8 mouse cellular contexts compared by ENCODE assay signal in genomic region chr3:38886890-38887355, GRCm38 (mm10). TPM values are rescaled to one million over a fixed set of nuclear protein-coding genes. Genes with fewer than 3 reads are reported as not detected.
A peak's percentile ranks its signal among the peaks of the same experiment; 100 is the strongest.
DNase-seq lines count a peak whose midpoint lies in the region; ATAC-seq lines count a peak whose summit lies in the region.

TSS of gene Fat4 (plus strand) at chr3:38886940.

- H3K4me2 ChIP-seq in heart, embryonic 12.5 days: peak within 1 kb of the TSS; percentile 92
- peak within 1 kb of the TSS; percentile 80 for H3K4me2 ChIP-seq in neural tube, embryonic 14.5 days (ENCODE audit: low read depth, low read length)

- H3K4me3 ChIP-seq in megakaryocyte, embryonic 14.5 days (replicated peaks): peak within 1 kb of the TSS; percentile 93
- peak within 1 kb of the TSS; percentile 74 for H3K4me3 ChIP-seq in heart, embryonic 12.5 days
- H3K4me3 ChIP-seq in neural tube, embryonic 14.5 days (ENCODE audit: low read depth, low read length): peak within 1 kb of the TSS; percentile 97

- H3K4me1 ChIP-seq in megakaryocyte, embryonic 14.5 days: peaks cover 37% of the 10 kb centered on the region
- H3K4me1 ChIP-seq in heart, embryonic 12.5 days (replicated peaks): peaks cover 35% of the 10 kb centered on the region
- H3K4me1 ChIP-seq in neural tube, embryonic 14.5 days (ENCODE audit: control insufficient read depth, insufficient read depth, low read length): peaks cover 23% of the 10 kb centered on the region; the same call in 1 of the 2 replicates

- WGBS in heart, embryonic 12.5 days: under 1% methylated on average over 29 of the region's 29 CpGs
- under 1% methylated on average over 29 of the region's 29 CpGs for WGBS in neural tube, embryonic 14.5 days

- no peaks in the 10 kb centered on the region for H3K36me3 ChIP-seq in megakaryocyte, embryonic 14.5 days (replicated peaks; ENCODE audit: low read length)
- H3K36me3 ChIP-seq in heart, embryonic 12.5 days: peaks cover 31% of the 10 kb centered on the region
- peaks cover 15% of the 10 kb centered on the region; the same call in 1 of the 2 replicates for H3K36me3 ChIP-seq in neural tube, embryonic 14.5 days (ENCODE audit: control insufficient read depth, insufficient read depth, low read length)

- intact Hi-C loops in left cerebral cortex, postnatal 36 days (cut with DNase I): loop anchor here (5.0 to 10.0 kb wide), 4 partner anchors 100 to 1635 kb away; no protein-coding TSS in a partner anchor

- ATAC-seq in megakaryocyte, adult 5-6 weeks (ENCODE audit: poor library complexity, severe bottlenecking): no peak
- ATAC-seq in heart, embryonic 12.5 days (ENCODE audit: insufficient number of reproducible peaks, low FRiP score): no peak; the same call in 1 of the 2 replicates
- ATAC-seq in neural tube, embryonic 14.5 days (ENCODE audit: low read depth): no peak

- peaks cover 34% of the 10 kb centered on the region for H3K9me3 ChIP-seq in megakaryocyte, embryonic 14.5 days
- no peaks in the 10 kb centered on the region for H3K9me3 ChIP-seq in heart, embryonic 12.5 days (replicated peaks)
- H3K9me3 ChIP-seq in neural tube, embryonic 14.5 days (ENCODE audit: control insufficient read depth, low read length): no peaks in the 10 kb centered on the region

- DNase-seq in cerebellum, postnatal 10 days: peak; percentile 55 to 56
- DNase-seq in cerebellum, adult 8-10 months: no peak
- DNase-seq in left cerebral cortex, postnatal 36 days (ENCODE audit: low spot score in 2 of 2): peak; percentile 37 to 39
- no peak for DNase-seq in urinary bladder, postnatal 36 days (ENCODE audit: low spot score in 2 of 2)

- peaks cover 59% of the 10 kb centered on the region for H3K27me3 ChIP-seq in megakaryocyte, embryonic 14.5 days (replicated peaks)
- H3K27me3 ChIP-seq in heart, embryonic 12.5 days (replicated peaks): no peaks in the 10 kb centered on the region
- no peaks in the 10 kb centered on the region for H3K27me3 ChIP-seq in neural tube, embryonic 14.5 days (ENCODE audit: control insufficient read depth, insufficient read depth, low read length)

- H3K9ac ChIP-seq in heart, embryonic 12.5 days: peak within 1 kb of the TSS; percentile 77
- H3K9ac ChIP-seq in neural tube, embryonic 14.5 days (replicated peaks; ENCODE audit: low read depth, low read length): peak within 1 kb of the TSS; percentile 94

- H3K27ac ChIP-seq in heart, embryonic 12.5 days (ENCODE audit: poor library complexity, severe bottlenecking): peak within 1 kb of the TSS; percentile 86
- peak within 1 kb of the TSS; percentile 95 for H3K27ac ChIP-seq in neural tube, embryonic 14.5 days (ENCODE audit: low read depth, low read length)

RNA-seq across cellular contexts. Expression of gene Fat4, which starts in this region (rescaled TPM):
- 0.26 TPM in 1 of 2 replicates, not detected in the other for polyA plus RNA-seq in megakaryocyte, embryonic 14.5 days (2012; ENCODE audit: insufficient read depth, low replicate concordance)
- total RNA-seq in megakaryocyte, adult 5-6 weeks (2015): 0.11 TPM in 1 of 2 replicates, not detected in the other
- 0.04 and 0.08 TPM in 2 replicates for total RNA-seq in megakaryocyte, adult 5-6 weeks (2017)
- polyA plus RNA-seq in heart, embryonic 12.5 days (2016; fragmentation: Nextera tagmentation; extraction: Ambion mirVana): 5.3 and 7.0 TPM in 2 replicates
- 10 to 100 TPM; 10.4 to 14.1 TPM for total RNA-seq in left cerebral cortex, postnatal 36 days (2021)
- polyA plus RNA-seq in neural tube, embryonic 14.5 days (2014; fragmentation: Nextera tagmentation; extraction: Ambion mirVana): 27.8 and 31.1 TPM in 2 replicates

Comparison
In these comparisons a context has a peak if more than half of its experiments do, and no peak if none do; other contexts are left out.
1. RNA of gene Fat4 (total RNA-seq): 10.4 to 14.1 TPM in left cerebral cortex, postnatal 36 days; 0.04 to 0.11 TPM in megakaryocyte, adult 5-6 weeks; every median in the first group is over 10 times any median in the second.
2. DNase-seq: peak in cerebellum, postnatal 10 days (2 of 2) and left cerebral cortex, postnatal 36 days (2 of 2); none in cerebellum, adult 8-10 months (single experiment) and urinary bladder, postnatal 36 days (0 of 2).
3. Peak in every context shown above with its lines, with median percentiles within 50 percentile points of each other: H3K4me3 ChIP-seq.